Mouse (Mus musculus): ENCODE measurements around the gene Tespa1.

GRCm38 (mm10) chr10:130394232-130394631, 71.6 kb downstream of the Tespa1 start, which contains the start of gene Vmn2r84:
- no peak for TF ChIP-seq POLR2A (IDR thresholded peaks at IDR 0.05; ENCODE audit: control insufficient read depth, extremely low read depth, insufficient read depth, low read length, poor library complexity)
- no peak for TF ChIP-seq CTCF (IDR thresholded peaks at IDR 0.05; ENCODE audit: borderline replicate concordance, control insufficient read depth, extremely low read depth, insufficient read depth, low read length, poor library complexity)
